Mouse (Mus musculus) forebrain, embryonic 14.5 days (tissue): ENCODE measurements around the gene Mboat2. TPM values are rescaled to one million over a fixed set of nuclear protein-coding genes. Genes with fewer than 3 reads are reported as not detected.
A peak's percentile ranks its signal among the peaks of the same experiment; 100 is the strongest.

Source experiments
- ATAC-seq: fragments of 200-750 bp; cut with Nextera tagmentation; 2 replicates; pipeline ENCODE4 v1.8.0; 2017; ENCODE audit warnings: mild to moderate bottlenecking, moderate library complexity
- DNase-seq: peaks from one replicate; pipeline ENCODE4 v3.0.0-alpha.2; 2015; ENCODE audit warnings: low spot score
- H3K27ac ChIP-seq: fragments of 300-500 bp; sonication (generic); 2 replicates; pipeline ENCODE4 v1.5.1; 2014; ENCODE audit warnings: low read depth, mild to moderate bottlenecking, control low read depth, low read length, moderate library complexity
- H3K27me3 ChIP-seq: fragments of 300-500 bp; sonication (generic); replicated peaks from 2 replicates; pipeline ENCODE4 v1.6.1; 2014; ENCODE audit warnings: low read length, control low read depth, mixed read lengths; ENCODE audit not compliant: control insufficient read depth, insufficient read depth
- H3K36me3 ChIP-seq: fragments of 300-500 bp; sonication (generic); 2 replicates; pipeline ENCODE4 v1.6.1; 2014; ENCODE audit warnings: low read length, control low read depth; ENCODE audit not compliant: control insufficient read depth, insufficient read depth
- H3K4me1 ChIP-seq: fragments of 300-500 bp; sonication (generic); 2 replicates; pipeline ENCODE4 v1.6.1; 2014; ENCODE audit warnings: antibody characterized with exemption, low read length, control low read depth; ENCODE audit not compliant: control insufficient read depth, insufficient read depth
- H3K4me2 ChIP-seq: fragments of 300-500 bp; sonication (generic); 2 replicates; pipeline ENCODE4 v1.6.1; 2014; ENCODE audit warnings: mild to moderate bottlenecking, control low read depth, low read length
- H3K4me3 ChIP-seq: fragments of 300-500 bp; sonication (generic); 2 replicates; pipeline ENCODE4 v1.5.1; 2014; ENCODE audit warnings: low read depth, low read length, control low read depth
- H3K9ac ChIP-seq: fragments of 300-500 bp; sonication (generic); 2 replicates; pipeline ENCODE4 v1.6.1; 2014; ENCODE audit warnings: mild to moderate bottlenecking, low read length, control low read depth, moderate library complexity
- H3K9me3 ChIP-seq: fragments of 300-500 bp; sonication (generic); replicated peaks from 2 replicates; pipeline ENCODE4 v1.6.1; 2016; ENCODE audit warnings: low read length, control low read depth, mixed read lengths; ENCODE audit not compliant: control insufficient read depth
- WGBS: fragments of 180-500 bp; shearing (Covaris S2); extraction: QIAGEN DNeasy Blood & Tissue Kit; methylation state at CpG from one replicate; pipeline ENCODE4 v1.1.7; 2014; 5-methylcytosine and 5-hydroxymethylcytosine counted together
- polyA plus RNA-seq: library from polyadenylated mRNA; unstranded; fragments of >200 nt; fragmentation: Nextera tagmentation; extraction: Ambion mirVana; gene quantifications from 2 replicates; pipeline ENCODE4 v1.2.1, GENCODE M21; 2014

Mboat2 gene
- polyA plus RNA-seq, 1 experiment from 2014 or later: 68.4 TPM

DNA sequence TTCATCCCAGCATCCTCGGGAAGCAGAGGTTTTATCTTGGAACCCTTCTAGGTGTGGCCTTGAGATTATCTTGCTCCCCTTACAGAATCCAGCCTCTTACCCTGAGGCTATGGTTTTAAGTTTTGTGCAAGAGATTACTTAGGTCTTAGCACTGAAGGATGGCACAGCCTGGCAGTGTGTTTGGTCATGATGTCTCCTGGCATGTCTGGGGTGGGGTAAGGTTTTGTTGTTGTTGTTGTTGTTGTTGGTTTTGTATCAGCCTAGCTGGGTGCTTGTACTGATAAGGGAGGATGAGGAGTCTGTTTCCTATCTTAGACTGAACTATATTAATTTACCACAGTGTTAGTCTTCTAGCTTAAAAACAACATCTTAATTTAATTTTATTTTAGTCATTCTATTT is 105.6 kb downstream of the Mboat2 start:
- DNase-seq: no peak
- no peak for ATAC-seq
- no peaks in the 10 kb centered on the region for H3K9me3 ChIP-seq
- H3K27me3 ChIP-seq: no peaks in the 10 kb centered on the region
- H3K4me1 ChIP-seq: no peaks in the 10 kb centered on the region
- no peak overlapping the region for H3K27ac ChIP-seq
- H3K9ac ChIP-seq: no peak overlapping the region
- no peak overlapping the region for H3K4me2 ChIP-seq
- H3K36me3 ChIP-seq: peaks cover 23% of the 10 kb centered on the region
- no peak overlapping the region for H3K4me3 ChIP-seq
- WGBS: 77% methylated on average over 1 of the region's 1 CpGs

DNA sequence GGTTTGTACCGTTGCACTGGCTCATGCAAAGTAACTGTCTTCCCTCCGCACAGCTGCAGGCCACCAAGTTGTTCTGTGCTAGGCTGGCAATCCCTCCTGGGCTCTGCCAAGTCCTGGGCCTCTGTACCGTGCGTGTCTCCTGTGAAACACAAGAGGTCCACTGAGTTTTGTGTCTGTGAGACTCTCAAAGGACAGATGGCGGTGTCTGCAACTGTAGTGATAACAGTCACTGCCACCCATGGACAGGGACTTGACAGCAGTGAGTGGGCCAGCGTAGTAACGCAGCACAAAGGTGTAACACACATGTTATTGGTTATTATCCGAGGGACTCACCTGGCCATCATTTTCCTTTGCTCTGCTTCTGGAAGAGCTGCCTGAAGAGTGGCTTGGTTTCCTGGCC is 108.7 kb downstream of the Mboat2 start:
- Histone ChIP-seq H3K4me3 (no peak overlapping the region), H3K9ac (no peak overlapping the region), H3K27ac (no peak overlapping the region), H3K27me3 (no peaks in the 10 kb centered on the region), H3K4me2 (no peak overlapping the region), H3K36me3 (peaks cover 42% of the 10 kb centered on the region), H3K9me3 (no peaks in the 10 kb centered on the region), H3K4me1 (no peaks in the 10 kb centered on the region)
- 92% methylated on average over 8 of the region's 8 CpGs for WGBS
- no peak for DNase-seq
- ATAC-seq: no peak

DNA sequence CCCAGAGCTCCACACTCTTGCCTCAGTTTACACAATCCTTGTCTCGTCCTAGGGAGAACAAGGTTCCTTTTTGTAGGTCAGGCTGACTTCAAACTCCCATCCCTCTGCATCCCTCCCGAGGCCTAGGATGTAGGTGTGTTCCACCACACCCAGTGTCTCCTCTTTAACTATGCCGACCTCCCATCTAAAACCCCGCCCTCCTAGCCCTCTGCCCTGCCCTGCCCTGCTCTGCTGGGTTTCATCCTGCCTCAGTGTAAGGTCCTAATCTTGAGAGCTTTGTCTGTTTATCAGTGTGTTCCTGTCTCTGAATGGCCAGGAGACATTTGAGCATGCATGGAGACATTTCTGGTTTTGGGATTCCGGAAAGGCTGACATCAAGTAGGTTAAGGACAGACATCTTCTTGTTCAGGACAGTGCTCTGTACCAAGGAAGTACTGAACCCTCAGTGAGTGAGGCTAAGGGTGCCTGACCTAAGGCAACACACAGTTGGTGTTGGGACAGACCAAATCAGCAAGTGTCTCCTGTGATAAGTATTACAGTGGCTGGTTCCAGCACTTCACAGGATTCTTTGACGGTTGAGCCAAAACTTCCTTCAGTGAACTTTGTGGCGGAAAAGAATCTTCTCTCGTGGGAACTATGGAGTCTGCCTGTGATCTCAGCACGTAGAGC is 112.1 kb downstream of the Mboat2 start:
- ATAC-seq (no peak), DNase-seq (no peak)
- Histone ChIP-seq H3K4me2 (no peak overlapping the region), H3K9ac (no peak overlapping the region), H3K4me3 (no peak overlapping the region), H3K27ac (no peak overlapping the region), H3K36me3 (peaks cover 48% of the 10 kb centered on the region), H3K9me3 (no peaks in the 10 kb centered on the region), H3K27me3 (no peaks in the 10 kb centered on the region), H3K4me1 (no peaks in the 10 kb centered on the region)
- WGBS: 90% methylated on average over 9 of the region's 9 CpGs

DNA sequence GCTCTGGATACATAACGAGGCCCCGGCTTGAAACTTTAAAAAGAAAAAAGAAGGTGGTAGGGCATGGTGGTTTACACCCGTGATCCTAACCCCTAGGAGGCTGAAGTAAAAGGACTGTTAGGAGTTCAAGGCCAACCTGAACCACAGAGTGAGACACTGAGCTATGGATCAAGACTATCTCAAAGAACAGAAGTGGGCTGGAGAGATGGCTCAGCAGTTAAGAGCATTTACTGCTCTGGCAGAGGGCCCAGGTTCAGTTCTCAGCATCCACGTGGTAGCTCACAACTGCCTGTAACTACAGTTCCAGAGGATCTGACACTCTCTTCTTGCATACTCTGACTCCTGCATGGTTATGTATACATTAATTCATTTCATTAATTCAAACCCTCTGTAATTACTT is 112.7 kb downstream of the Mboat2 start:
- DNase-seq (no peak), ATAC-seq (no peak)
- Histone ChIP-seq H3K4me3 (no peak overlapping the region), H3K27me3 (no peaks in the 10 kb centered on the region), H3K27ac (no peak overlapping the region), H3K9ac (no peak overlapping the region), H3K9me3 (no peaks in the 10 kb centered on the region), H3K4me2 (no peak overlapping the region), H3K4me1 (no peaks in the 10 kb centered on the region), H3K36me3 (peaks cover 51% of the 10 kb centered on the region)
- 88% methylated on average over 4 of the region's 4 CpGs for whole genome bisulfite sequencing

DNA sequence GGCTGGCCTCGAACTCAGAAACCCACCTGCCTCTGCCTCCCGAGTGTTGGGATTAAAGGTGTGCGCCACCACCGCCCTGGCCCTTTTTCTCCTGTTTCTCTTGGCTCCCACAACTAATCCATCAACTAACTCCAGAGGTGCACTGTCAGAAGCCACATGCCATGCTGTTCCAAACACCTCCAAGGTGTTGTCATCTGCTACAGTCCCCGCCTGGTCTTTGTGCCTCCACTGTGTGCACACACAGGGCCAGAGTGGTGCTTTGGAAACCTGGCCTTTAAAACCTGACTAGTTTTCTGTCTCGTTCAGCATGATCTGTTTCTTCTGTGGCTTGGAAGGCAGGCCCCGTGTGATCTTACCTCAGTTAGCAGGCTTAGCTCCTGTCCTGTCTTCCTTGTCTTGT is 113.9 kb downstream of the Mboat2 start:
- Histone ChIP-seq H3K4me1 (no peaks in the 10 kb centered on the region), H3K36me3 (peaks cover 55% of the 10 kb centered on the region), H3K9me3 (no peaks in the 10 kb centered on the region), H3K4me2 (no peak overlapping the region), H3K4me3 (no peak overlapping the region), H3K9ac (no peak overlapping the region), H3K27me3 (no peaks in the 10 kb centered on the region), H3K27ac (no peak overlapping the region)
- no peak for DNase-seq
- ATAC-seq: no peak
- 91% methylated on average over 7 of the region's 7 CpGs for WGBS

DNA sequence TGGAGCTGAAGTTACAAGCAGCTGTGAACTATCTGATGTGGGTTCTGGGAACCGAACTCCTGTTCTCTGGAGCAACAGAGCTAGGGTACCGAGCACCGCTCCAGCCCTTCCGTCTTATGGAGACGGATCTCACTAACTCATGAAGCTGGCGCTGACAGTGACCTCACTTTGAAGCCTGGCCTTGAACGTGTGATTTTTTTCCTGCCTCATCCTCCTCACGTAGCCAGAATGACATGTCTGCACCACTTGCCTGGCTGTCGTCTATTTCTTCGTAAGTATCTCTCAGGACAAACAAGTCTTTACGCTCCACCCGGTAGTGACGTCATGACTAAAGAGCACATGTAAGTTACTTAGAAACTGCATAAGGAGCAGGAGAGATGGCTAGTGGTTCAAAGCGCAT is 116.4 kb downstream of the Mboat2 start:
- ATAC-seq (no peak), DNase-seq (no peak)
- no peak overlapping the region for H3K4me2 ChIP-seq
- H3K9ac ChIP-seq: no peak overlapping the region
- H3K27ac ChIP-seq: no peak overlapping the region
- no peaks in the 10 kb centered on the region for H3K4me1 ChIP-seq
- 96% methylated on average over 14 of the region's 14 CpGs for WGBS
- no peaks in the 10 kb centered on the region for H3K27me3 ChIP-seq
- H3K36me3 ChIP-seq: peaks cover 46% of the 10 kb centered on the region
- H3K4me3 ChIP-seq: no peak overlapping the region
- H3K9me3 ChIP-seq: no peaks in the 10 kb centered on the region

DNA sequence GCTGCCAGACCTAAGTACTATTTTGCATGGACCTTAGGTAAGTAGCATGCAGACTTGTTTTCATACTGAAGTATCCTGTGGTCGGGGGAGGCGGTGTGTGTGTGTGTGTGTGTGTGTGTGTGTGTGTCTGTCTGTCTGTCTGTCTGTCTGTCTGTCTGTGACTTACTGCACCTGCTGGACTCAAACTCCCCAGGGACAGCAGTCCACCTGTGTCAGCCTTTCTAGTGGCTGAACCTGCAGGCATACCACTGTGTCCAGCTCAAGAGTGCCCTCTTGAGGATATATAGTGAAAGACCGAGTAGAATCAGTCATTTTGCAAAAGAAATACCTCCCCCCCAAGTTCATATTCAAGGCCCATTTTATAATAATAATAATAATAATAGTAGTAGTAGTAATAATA is 117.7 kb downstream of the Mboat2 start:
- H3K4me2 ChIP-seq: no peak overlapping the region
- no peaks in the 10 kb centered on the region for H3K27me3 ChIP-seq
- no peak overlapping the region for H3K4me3 ChIP-seq
- H3K27ac ChIP-seq: no peak overlapping the region
- peaks cover 42% of the 10 kb centered on the region for H3K36me3 ChIP-seq
- H3K9me3 ChIP-seq: no peaks in the 10 kb centered on the region
- peak; percentile 19; the same call in 1 of the 2 replicates for ATAC-seq
- no peak overlapping the region for H3K9ac ChIP-seq
- WGBS: 68% methylated on average over 3 of the region's 3 CpGs
- H3K4me1 ChIP-seq: no peaks in the 10 kb centered on the region
- DNase-seq: peak; percentile 71

DNA sequence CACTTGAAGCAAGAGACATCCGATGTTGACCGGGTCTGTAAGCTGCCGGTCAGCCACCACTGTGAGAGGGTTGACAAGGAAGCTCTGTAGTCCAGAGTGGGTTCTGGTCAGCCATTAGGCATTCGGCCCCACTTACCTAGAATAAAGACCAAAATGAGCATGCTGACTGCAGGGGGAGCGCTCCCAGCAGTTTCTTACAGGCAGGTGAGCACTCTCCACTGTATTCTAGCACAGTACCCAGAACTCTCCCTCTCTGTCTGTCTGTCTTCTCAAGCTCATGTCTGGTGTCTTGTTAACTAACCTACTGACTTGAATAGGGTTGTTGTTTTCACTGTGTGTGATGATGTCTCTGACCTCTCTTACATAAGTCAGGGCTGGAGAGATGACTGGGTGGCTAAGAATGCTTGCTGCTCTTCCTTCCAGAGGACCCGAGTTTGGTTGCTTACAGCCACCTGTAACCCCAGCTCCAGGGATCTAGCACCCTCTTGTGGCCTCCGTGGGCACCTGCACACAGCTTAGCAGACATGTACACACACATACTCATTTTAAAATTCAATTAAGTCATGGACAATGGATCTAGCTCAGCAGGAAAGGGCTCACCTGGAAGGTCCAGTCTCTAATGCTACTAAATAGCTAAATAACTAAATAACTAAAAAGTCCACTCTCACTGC is 119.8 kb downstream of the Mboat2 start:
- Histone ChIP-seq H3K4me3 (no peak overlapping the region), H3K27ac (no peak overlapping the region), H3K9me3 (no peaks in the 10 kb centered on the region), H3K4me2 (no peak overlapping the region), H3K4me1 (no peaks in the 10 kb centered on the region), H3K9ac (no peak overlapping the region), H3K27me3 (no peaks in the 10 kb centered on the region), H3K36me3 (peaks cover 47% of the 10 kb centered on the region)
- ATAC-seq: no peak
- WGBS: 90% methylated on average over 7 of the region's 7 CpGs
- peak; percentile 11 for DNase-seq

DNA sequence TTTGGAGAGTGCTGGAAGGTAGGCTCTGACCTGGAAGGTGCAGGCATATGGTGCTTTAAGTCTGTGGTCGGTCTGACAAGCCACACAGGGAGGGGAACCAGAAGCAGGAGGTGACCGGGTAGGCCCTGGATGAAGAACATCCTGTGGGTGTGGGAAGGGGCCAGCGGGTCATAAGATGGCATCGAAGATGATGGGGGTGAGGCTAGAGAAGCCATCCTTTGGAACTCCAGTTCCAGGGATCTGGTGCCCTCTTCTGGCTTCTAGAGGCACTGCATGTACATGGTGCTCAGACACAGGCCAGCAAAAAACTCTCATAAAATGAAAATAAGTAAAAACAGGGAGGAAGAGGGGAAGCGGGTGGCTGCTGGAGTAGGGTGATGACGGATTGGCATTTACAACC is 121.5 kb downstream of the Mboat2 start:
- Histone ChIP-seq H3K9ac (no peak overlapping the region), H3K4me3 (no peak overlapping the region), H3K4me2 (no peak overlapping the region), H3K4me1 (no peaks in the 10 kb centered on the region), H3K9me3 (no peaks in the 10 kb centered on the region), H3K27ac (no peak overlapping the region), H3K27me3 (no peaks in the 10 kb centered on the region), H3K36me3 (peaks cover 47% of the 10 kb centered on the region)
- peak; percentile 47; the same call in 1 of the 2 replicates for ATAC-seq
- peak; percentile 81 for DNase-seq
- WGBS: 63% methylated on average over 6 of the region's 6 CpGs
